Mouse (Mus musculus): ENCODE measurements at regions not wholly inside any gene's neighbourhood (a gene's known extent, or its start where the extent isn't known, plus 50 kb on each side); places are given as distances from the start of the nearest gene placed in this dataset.

DNA sequence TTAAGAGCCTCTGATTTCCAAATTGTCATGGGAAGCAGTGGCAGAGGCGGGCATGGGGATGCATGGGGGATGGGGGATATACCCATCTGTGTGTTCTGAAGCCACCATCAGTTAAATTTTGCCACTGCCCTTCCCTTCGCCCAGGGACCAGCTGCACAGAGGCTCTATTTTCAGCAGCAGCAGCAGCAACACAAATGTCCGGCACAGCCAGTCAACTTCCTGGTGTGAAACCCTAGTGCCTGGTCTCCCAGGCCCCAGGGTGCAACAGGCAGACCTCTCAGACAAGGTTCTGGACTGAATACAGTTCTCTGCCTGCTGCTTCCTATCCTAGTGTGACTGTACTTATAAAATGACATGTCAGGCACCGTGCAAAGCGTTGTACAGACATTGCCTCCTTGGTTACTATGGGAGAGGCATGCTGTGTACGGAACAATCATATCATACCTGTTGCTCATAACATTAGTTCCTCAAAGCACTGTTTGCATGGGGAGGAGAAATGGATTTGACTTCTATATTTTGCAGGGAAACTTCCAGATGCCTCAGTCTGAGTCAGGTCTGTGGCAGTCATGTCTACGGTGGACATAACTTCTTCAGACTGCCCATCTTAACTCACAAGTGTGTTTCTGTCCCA lies 104.8 kb upstream of the Vps8 start:
- H3K4me3 ChIP-seq (ENCODE audit: insufficient read depth, low read length) = no peak overlapping the region
- peaks cover 20% of the 10 kb centered on the region for H3K4me1 ChIP-seq (ENCODE audit: control insufficient read depth, insufficient read depth, low read length)
- H3K27ac ChIP-seq (ENCODE audit: insufficient read depth, low read length) = peak overlapping the region; percentile 94
- TF ChIP-seq POLR2A (IDR thresholded peaks at IDR 0.05; ENCODE audit: low read depth, low read length) (0 out of 2 replicates have a peak, but pooled peaks have one; percentile 15), CTCF (IDR thresholded peaks at IDR 0.05; ENCODE audit: borderline replicate concordance, insufficient read depth, low read length) (no peak)

DNA sequence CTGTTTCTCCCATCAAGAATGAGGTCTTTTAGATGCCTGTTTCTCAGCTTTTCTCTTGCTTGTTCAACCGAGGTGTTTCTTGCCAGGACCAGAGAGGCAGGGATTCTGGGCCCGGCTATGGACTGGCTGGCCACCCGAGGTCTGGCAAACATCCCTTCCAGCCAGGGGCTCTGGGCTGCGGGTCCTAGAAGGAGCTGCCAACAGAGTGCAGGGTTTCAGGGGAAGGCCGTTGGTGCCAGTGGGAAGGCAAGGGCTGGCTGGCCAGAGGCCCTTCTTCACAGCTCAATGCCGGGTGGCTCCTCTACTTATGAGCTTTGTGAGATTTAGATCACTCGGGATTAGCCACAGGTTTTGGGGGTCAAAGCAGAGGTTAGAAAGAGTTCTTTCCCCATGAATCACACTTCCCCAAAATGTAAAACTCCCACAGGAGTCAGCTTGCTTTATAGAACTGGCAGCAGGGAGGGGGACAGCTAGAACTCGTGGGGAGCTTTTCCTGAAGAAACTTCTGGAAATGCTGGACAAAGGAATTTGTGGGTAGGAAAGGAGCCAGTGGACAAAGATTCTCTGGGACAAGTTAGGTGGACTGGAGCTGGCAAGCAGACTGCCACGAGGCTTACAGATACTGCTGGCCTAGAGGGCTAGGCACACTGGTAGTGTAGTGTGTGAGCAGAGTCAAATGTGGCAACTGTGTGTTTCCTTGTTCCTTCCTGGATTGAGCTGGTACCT lies 104.1 kb upstream of the Vps8 start:
- TF ChIP-seq POLR2A (IDR thresholded peaks at IDR 0.05; ENCODE audit: low read depth, low read length) (no peak; the same call in 1 of the 2 replicates), CTCF (IDR thresholded peaks at IDR 0.05; ENCODE audit: borderline replicate concordance, insufficient read depth, low read length) (no peak)
- peak overlapping the region; percentile 94 for H3K27ac ChIP-seq (ENCODE audit: insufficient read depth, low read length)

DNA sequence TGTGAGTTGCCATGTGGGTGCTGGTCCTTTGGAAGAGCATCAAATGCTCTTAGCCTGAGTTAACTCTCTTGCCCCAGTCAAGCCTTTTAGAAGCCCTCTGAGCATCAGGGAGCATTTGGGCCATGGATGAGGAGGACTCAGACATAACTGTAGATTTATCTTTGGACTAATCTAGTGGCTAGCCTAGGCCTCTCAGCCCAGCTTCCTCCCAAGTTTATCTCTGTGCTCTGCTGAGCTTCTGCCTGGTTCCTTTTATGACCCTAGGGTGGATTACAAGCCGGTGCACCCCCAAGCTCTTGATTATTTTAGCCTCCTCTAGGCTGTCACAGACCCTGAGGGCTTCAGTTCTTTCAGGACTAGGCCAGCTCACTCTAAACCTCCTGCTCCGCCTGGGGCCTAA lies 102.6 kb upstream of the Vps8 start:
- H3K4me3 ChIP-seq (ENCODE audit: insufficient read depth, low read length) = no peak overlapping the region
- H3K27ac ChIP-seq (ENCODE audit: insufficient read depth, low read length) = no peak overlapping the region
- TF ChIP-seq CTCF (IDR thresholded peaks at IDR 0.05; ENCODE audit: borderline replicate concordance, insufficient read depth, low read length) (no peak), POLR2A (IDR thresholded peaks at IDR 0.05; ENCODE audit: low read depth, low read length) (no peak)
- peaks cover 25% of the 10 kb centered on the region for H3K4me1 ChIP-seq (ENCODE audit: control insufficient read depth, insufficient read depth, low read length)

More for the DNA sequence above, 104.1 kb upstream of the Vps8 start:
- Histone ChIP-seq H3K4me3 (ENCODE audit: insufficient read depth, low read length) (no peak overlapping the region), H3K4me1 (ENCODE audit: control insufficient read depth, insufficient read depth, low read length) (peaks cover 25% of the 10 kb centered on the region)

DNA sequence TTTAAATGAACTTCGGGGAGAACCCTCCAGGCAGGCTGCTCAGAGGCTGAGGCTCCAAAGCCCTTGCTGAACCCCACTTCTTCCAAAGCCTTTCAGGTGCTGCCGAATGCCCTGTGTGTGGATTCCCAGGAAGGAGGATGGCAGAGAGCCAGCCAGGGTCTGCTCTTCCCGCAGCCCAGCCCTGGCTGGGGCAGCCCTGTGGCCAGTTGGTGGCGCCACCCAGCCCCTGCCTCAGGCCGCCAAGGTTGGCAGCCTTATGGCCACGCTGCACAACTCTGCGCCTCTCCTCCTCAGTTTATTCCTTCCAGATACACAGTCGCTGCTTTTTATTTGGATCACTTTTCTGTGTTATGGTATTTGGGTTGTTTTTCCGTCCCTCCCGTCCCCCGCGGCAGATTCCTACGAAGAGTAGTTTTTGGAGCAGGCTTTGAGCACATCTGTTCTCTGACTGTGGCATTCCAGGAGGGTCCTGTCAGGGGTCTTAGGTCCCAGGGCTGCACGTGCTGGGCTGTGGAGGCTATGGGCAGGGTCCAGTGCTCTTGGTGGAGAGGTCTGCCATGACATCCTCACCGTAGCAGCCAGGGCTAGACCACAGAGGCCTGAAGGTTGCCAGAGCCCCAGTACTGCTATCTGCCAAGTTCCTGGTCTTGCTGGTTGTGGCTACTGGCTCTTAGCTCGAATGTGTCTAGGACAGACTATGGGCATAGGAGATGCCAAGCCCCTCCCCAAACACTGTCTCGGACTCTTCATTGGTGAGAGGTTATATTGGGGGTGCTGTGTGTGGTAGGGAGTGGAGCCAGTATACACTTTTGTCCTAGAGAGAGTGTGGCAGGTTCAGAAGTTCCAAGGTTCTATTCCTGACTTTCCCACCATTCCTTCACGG lies 101.5 kb upstream of the Vps8 start:
- H3K4me1 ChIP-seq (ENCODE audit: control insufficient read depth, insufficient read depth, low read length) = peaks cover 22% of the 10 kb centered on the region
- no peak overlapping the region for H3K27ac ChIP-seq (ENCODE audit: insufficient read depth, low read length)
- no peak overlapping the region for H3K4me3 ChIP-seq (ENCODE audit: insufficient read depth, low read length)
- TF ChIP-seq CTCF (IDR thresholded peaks at IDR 0.05; ENCODE audit: borderline replicate concordance, insufficient read depth, low read length) = no peak
- no peak for TF ChIP-seq POLR2A (IDR thresholded peaks at IDR 0.05; ENCODE audit: low read depth, low read length)

DNA sequence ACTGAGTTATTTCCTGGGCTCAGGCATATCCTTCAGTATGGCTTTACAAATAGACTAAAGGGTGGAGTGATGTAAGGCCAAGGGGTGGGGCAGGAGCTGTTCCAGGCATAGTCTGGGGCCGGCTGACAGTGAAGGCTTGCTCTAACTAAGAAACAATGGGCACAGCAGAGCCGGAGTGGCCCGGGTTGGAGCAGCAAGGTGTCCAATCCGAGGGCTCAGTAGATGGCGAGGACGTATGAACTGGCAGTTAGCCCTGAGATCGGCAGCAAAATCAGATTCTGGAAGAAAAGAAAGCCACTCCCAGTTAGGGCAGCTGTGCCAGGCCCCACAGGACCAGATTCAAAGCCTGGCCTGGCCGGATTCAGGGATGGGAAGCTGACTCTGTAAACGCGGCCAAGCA lies 100.5 kb upstream of the Vps8 start:
- H3K4me1 ChIP-seq (ENCODE audit: control insufficient read depth, insufficient read depth, low read length) = peaks cover 22% of the 10 kb centered on the region
- no peak for TF ChIP-seq CTCF (IDR thresholded peaks at IDR 0.05; ENCODE audit: borderline replicate concordance, insufficient read depth, low read length)
- no peak for TF ChIP-seq POLR2A (IDR thresholded peaks at IDR 0.05; ENCODE audit: low read depth, low read length)
- H3K27ac ChIP-seq (ENCODE audit: insufficient read depth, low read length) = no peak overlapping the region; the same call in 1 of the 2 replicates
- H3K4me3 ChIP-seq (ENCODE audit: insufficient read depth, low read length) = no peak overlapping the region

DNA sequence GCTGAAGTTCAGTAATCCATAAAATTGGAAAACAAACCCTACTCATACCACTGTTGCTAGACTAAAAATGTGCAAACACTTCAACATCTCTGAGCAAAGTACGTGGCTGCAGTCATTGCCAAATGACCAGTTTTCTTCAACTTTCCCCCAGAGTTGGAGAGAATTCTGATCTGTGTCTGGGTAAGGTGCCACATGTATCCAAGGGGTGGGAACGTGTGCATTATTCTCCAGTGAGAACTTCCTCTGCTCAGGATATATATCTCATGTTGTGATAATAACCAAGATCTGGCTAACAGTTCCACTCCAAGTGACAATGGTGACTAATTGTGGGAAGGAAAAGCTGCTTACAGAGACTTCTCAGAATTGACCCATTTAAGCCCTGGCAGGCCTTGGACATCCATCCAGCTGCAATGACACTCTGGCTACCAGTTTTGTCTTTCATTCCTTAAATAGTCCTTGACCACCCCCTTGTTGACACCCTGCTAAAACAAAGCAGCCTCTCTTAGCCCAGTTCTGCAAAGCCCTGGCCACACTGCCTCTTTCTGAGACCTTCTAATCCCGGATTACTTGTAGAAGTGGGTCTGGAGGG lies 99.4 kb upstream of the Vps8 start:
- TF ChIP-seq POLR2A (IDR thresholded peaks at IDR 0.05; ENCODE audit: low read depth, low read length) (no peak), CTCF (IDR thresholded peaks at IDR 0.05; ENCODE audit: borderline replicate concordance, insufficient read depth, low read length) (no peak)
- Histone ChIP-seq H3K27ac (ENCODE audit: insufficient read depth, low read length) (no peak overlapping the region), H3K4me1 (ENCODE audit: control insufficient read depth, insufficient read depth, low read length) (peaks cover 15% of the 10 kb centered on the region), H3K4me3 (ENCODE audit: insufficient read depth, low read length) (no peak overlapping the region)

DNA sequence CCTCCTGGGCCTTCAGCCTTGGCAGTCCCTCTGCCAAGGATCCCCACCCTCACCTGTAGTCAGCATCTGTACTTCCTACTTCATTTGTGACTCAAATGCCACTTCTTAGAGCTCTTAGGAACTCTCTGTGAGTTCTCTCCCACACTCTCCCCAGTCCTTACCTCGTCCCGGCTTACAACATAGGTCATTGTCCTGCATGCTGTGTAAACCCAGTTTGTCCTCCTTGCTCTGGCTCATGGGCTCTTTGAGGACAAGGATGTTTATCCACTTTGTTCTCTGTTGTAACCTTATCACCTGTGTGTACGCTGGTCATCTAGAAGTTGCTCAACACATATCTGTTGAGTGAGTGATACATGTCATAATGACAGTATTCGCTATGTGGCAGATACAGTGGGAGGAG lies 94.9 kb upstream of the Vps8 start:
- Histone ChIP-seq H3K4me3 (ENCODE audit: insufficient read depth, low read length) (no peak overlapping the region), H3K4me1 (ENCODE audit: control insufficient read depth, insufficient read depth, low read length) (peaks cover 5% of the 10 kb centered on the region; the same call in 1 of the 2 replicates), H3K27ac (ENCODE audit: insufficient read depth, low read length) (no peak overlapping the region)
- TF ChIP-seq POLR2A (IDR thresholded peaks at IDR 0.05; ENCODE audit: low read depth, low read length) (no peak), CTCF (IDR thresholded peaks at IDR 0.05; ENCODE audit: borderline replicate concordance, insufficient read depth, low read length) (no peak)

DNA sequence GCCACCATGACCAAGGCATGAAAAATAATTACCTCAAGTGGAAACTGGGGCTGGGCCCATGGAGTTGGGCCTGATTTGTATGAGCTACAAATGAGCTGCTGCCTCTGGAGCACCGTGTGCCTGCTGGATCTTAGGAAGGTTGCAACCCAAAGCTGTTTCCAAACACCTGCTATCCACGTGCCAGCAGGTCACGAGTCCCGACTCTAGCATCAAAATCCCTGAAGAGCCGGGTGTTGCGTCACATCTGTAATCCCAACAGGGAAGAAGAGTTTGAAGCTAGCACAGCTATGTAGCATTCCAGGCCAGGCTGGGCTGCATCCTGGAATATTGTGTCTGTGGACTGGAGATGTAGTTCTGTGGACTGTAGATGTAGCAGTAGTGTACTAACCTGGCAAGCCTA lies 93.7 kb upstream of the Vps8 start:
- Histone ChIP-seq H3K4me1 (ENCODE audit: control insufficient read depth, insufficient read depth, low read length) (no peaks in the 10 kb centered on the region), H3K4me3 (ENCODE audit: insufficient read depth, low read length) (no peak overlapping the region), H3K27ac (ENCODE audit: insufficient read depth, low read length) (no peak overlapping the region)
- TF ChIP-seq CTCF (IDR thresholded peaks at IDR 0.05; ENCODE audit: borderline replicate concordance, insufficient read depth, low read length) = no peak
- TF ChIP-seq POLR2A (IDR thresholded peaks at IDR 0.05; ENCODE audit: low read depth, low read length) = no peak

DNA sequence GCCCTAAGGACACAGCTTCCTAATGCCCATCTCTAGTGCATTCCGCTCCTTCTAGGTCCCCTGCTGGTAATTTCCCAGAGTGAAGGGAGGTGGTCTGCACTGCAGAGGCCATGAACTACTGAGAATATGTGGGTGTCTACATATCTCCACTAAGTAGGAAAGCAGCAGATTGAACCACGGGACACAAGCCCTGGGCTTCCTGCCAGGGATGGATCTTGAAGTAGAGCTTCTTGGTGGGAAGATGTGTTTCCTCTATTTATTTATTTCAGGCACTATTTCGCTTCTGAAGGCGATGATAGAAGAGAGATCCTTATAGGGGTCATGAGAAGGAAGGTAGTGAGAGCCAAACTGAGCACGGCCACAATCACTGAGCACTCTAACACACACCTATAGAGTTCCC lies 91.7 kb upstream of the Vps8 start:
- H3K4me3 ChIP-seq (ENCODE audit: insufficient read depth, low read length) = peak overlapping the region; percentile 34
- TF ChIP-seq CTCF (IDR thresholded peaks at IDR 0.05; ENCODE audit: borderline replicate concordance, insufficient read depth, low read length) = no peak
- H3K4me1 ChIP-seq (ENCODE audit: control insufficient read depth, insufficient read depth, low read length) = no peaks in the 10 kb centered on the region
- no peak overlapping the region for H3K27ac ChIP-seq (ENCODE audit: insufficient read depth, low read length)
